Mouse (Mus musculus): ENCODE data around the gene Itpkb. TPM values are rescaled to one million over a fixed set of nuclear protein-coding genes. Genes with fewer than 3 reads are reported as not detected.
"Not testable (repeated sequence)": the region's sequence is repeated elsewhere in the genome, so short reads cannot be mapped to it uniquely, and the experiment has no call there.

The Itpkb gene
- polyA plus RNA-seq, 1 experiment from 2014 or later: 3.4 TPM

DNA sequence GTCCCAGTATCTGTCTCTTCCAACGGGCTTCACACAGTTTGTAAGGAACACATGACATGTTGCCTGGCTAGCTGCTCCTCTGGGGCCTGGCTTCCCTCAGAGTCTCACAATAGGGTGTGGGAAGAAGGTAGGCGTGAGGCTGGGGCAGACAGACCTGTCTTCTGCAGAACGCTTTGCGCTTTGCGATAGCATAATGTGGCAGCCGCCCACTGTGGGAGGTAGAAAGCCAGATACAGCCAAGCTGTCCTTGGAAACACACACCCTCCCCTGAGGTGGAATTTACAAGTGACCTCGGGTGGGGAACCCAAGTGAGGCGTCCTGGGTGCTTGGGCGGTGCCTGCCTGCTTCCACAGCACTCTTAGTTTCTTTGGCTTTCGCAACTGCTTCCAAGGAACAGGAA lies 54.2 kb downstream of the Itpkb start:
- H3K4me3 ChIP-seq: no peak overlapping the region
- no peak overlapping the region for H3K9ac ChIP-seq
- H3K27me3 ChIP-seq: no peaks in the 10 kb centered on the region
- H3K27ac ChIP-seq: no peak overlapping the region
- no peaks in the 10 kb centered on the region for H3K9me3 ChIP-seq
- no peak for ATAC-seq (ENCODE audit: low FRiP score)
- H3K4me1 ChIP-seq (replicated peaks): peaks cover 23% of the 10 kb centered on the region
- H3K4me2 ChIP-seq: no peak overlapping the region
- 66% methylated on average over 10 of the region's 10 CpGs for WGBS
- no peaks in the 10 kb centered on the region for H3K36me3 ChIP-seq

GRCm38 (mm10) chr1:180385308-180385707 lies 55.0 kb downstream of the Itpkb start:
- no peaks in the 10 kb centered on the region for H3K9me3 ChIP-seq
- WGBS: 90% methylated on average over 6 of the region's 6 CpGs
- no peaks in the 10 kb centered on the region for H3K36me3 ChIP-seq
- H3K27me3 ChIP-seq: no peaks in the 10 kb centered on the region
- no peak overlapping the region for H3K27ac ChIP-seq
- peaks cover 23% of the 10 kb centered on the region for H3K4me1 ChIP-seq (replicated peaks)
- H3K4me3 ChIP-seq: no peak overlapping the region
- no peak overlapping the region for H3K9ac ChIP-seq
- no peak for ATAC-seq (ENCODE audit: low FRiP score)
- H3K4me2 ChIP-seq: no peak overlapping the region

DNA sequence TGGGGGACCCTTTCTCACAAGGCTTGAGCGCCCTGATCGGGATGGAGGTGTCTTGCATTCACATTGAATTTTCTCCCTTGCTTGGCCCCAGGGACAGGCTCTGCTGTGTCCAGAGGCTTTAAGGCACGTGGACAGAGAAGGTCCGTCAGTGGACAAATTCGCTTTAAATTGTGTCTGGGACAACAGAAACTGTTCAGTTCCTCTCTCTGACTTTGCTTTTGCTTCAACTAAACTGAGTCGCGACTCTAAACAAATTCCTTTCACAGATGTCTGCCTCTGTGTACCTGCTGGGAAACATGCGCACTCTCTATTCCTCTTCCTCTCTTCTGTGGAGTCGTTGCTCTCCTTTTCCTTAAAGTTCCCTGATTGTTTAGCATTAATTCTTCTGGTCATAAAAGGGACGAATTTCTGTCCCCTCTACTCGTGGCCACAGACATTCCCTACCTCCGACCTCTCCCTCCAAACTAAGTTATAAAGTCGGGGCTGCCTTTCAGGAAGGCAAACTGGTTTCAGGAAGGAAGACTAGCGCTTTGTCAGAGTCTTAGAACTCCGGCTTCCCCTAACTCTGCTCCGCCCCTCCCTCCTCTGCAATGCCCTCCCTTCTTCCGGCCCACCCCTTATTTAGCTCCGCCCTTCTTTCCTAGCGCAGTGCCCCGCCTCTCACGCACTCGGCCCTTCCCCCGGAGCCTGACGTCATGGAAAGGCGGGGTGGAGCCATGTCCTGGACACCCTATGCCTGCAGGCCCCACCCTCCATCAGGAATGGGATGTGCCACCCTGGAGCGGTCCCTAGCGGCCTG lies 56.9 kb downstream of the Itpkb start:
- WGBS: under 1% methylated on average over 27 of the region's 27 CpGs

GRCm38 (mm10) chr1:180387750-180388480 lies 57.6 kb downstream of the Itpkb start:
- 0 out of 2 replicates have a peak overlapping the region, but pooled peaks have one; percentile 30 for H3K9ac ChIP-seq
- 17% methylated on average over 11 of the region's 11 CpGs for WGBS
- peak overlapping the region; percentile 71 for H3K27ac ChIP-seq

More for the DNA sequence above, 56.9 kb downstream of the Itpkb start:
- Histone ChIP-seq H3K9me3 (no peaks in the 10 kb centered on the region), H3K4me3 (peak overlapping the region; percentile 37), H3K27me3 (no peaks in the 10 kb centered on the region), H3K36me3 (no peaks in the 10 kb centered on the region), H3K9ac (peak overlapping the region; percentile 65), H3K4me1 (replicated peaks) (peaks cover 21% of the 10 kb centered on the region), H3K27ac (peak overlapping the region; percentile 71), H3K4me2 (peak overlapping the region; percentile 67)
- peak; percentile 97 for ATAC-seq (ENCODE audit: low FRiP score)

DNA sequence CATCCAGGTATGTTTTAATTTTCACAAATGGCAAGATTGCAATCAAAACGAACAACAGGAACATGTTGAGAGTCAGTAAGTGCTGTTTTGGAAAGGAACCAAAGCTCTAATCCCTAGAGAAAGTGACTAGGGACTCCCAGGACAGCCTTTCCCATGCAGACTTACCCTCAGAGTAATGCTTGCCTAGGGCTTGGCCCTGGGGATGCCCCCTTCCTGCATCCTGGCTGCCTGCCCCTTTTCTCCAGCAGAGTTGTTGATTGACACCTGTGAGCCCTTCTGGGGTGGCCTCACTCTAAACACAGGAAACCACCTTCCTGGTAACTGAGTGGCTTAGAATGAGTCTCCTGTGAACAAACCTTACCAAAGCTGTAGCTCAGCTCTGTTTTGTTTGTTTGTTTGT lies 58.2 kb downstream of the Itpkb start:
- 67% methylated on average over 1 of the region's 1 CpGs for WGBS
- Histone ChIP-seq H3K9me3 (no peaks in the 10 kb centered on the region), H3K27me3 (no peaks in the 10 kb centered on the region), H3K9ac (no peak overlapping the region), H3K27ac (peak overlapping the region; percentile 1; the same call in 1 of the 2 replicates), H3K4me3 (no peak overlapping the region), H3K4me2 (no peak overlapping the region), H3K4me1 (replicated peaks) (peaks cover 17% of the 10 kb centered on the region), H3K36me3 (no peaks in the 10 kb centered on the region)
- no peak for ATAC-seq (ENCODE audit: low FRiP score)

More at GRCm38 (mm10) chr1:180387750-180388480, 57.6 kb downstream of the Itpkb start:
- Histone ChIP-seq H3K36me3 (no peaks in the 10 kb centered on the region), H3K4me2 (peak overlapping the region; percentile 67), H3K4me1 (replicated peaks) (peaks cover 17% of the 10 kb centered on the region), H3K27me3 (no peaks in the 10 kb centered on the region), H3K9me3 (no peaks in the 10 kb centered on the region), H3K4me3 (peak overlapping the region; percentile 37)
- ATAC-seq (ENCODE audit: low FRiP score): no peak

DNA sequence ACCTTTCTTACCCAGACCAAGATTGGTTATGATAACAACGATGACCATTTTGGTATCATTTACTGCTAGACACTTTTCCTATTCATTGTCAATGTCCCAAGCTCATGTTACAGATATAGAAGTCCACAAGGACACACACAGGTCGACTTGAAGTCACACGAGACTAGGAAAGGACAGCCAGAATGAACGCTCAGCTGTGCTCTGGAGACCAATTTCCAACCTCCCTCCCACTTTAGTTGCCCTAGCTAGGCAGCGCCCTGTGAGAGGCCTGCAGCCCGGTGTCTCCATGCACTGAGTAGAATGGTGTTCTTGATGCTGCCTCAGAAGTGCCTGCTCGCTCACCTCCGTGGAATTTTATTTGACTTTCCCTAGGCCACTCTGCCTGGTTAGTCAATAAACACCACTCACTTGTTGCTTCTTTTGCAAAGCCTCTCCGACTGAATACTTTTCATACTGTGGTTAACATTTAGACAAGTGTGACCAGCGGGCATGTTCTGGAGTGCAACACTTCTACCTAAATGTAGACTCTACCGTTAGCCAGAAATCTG lies 59.0 kb downstream of the Itpkb start:
- H3K36me3 ChIP-seq; H3K9ac ChIP-seq; ATAC-seq (ENCODE audit: low FRiP score); H3K4me3 ChIP-seq; H3K9me3 ChIP-seq; H3K27me3 ChIP-seq; H3K27ac ChIP-seq; H3K4me2 ChIP-seq: not testable (repeated sequence)
- WGBS: 89% methylated on average over 11 of the region's 11 CpGs
- H3K4me1 ChIP-seq (replicated peaks): peaks cover 17% of the 10 kb centered on the region

DNA sequence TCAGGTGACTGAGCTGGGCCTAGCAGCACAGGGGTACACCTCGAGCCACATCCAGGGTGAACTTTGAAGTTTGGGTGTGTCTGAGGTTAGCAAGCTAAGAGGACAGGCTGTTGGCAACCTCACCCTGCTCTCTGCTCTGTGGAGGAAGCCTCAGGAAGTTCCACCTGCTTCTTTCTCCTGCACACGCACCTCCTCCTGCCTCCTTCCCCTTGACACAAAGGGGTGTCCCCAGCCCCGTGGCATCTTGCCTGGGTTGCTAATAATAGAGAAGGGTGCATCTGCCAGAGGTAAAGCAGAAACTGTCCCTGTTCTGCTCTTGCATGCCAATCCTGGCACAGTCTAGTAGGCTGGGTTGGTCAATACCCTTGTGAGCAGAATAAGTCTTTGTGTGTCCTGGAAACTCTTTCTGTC lies 60.0 kb downstream of the Itpkb start:
- 83% methylated on average over 3 of the region's 3 CpGs for WGBS
- Histone ChIP-seq H3K36me3 (no peaks in the 10 kb centered on the region), H3K4me1 (replicated peaks) (peaks cover 17% of the 10 kb centered on the region), H3K4me2 (no peak overlapping the region), H3K9me3 (no peaks in the 10 kb centered on the region), H3K4me3 (no peak overlapping the region), H3K27ac (no peak overlapping the region), H3K9ac (no peak overlapping the region), H3K27me3 (no peaks in the 10 kb centered on the region)
- ATAC-seq (ENCODE audit: low FRiP score): no peak

GRCm38 (mm10) chr1:180390746-180391574 lies 60.7 kb downstream of the Itpkb start:
- Histone ChIP-seq H3K9ac (no peak overlapping the region), H3K4me1 (replicated peaks) (peaks cover 17% of the 10 kb centered on the region), H3K9me3 (no peaks in the 10 kb centered on the region), H3K27me3 (no peaks in the 10 kb centered on the region), H3K27ac (no peak overlapping the region), H3K4me2 (no peak overlapping the region), H3K36me3 (no peaks in the 10 kb centered on the region), H3K4me3 (no peak overlapping the region)
- ATAC-seq (ENCODE audit: low FRiP score): no peak
- 83% methylated on average over 10 of the region's 10 CpGs for WGBS

GRCm38 (mm10) chr1:180391575-180391945 lies 61.3 kb downstream of the Itpkb start:
- no peak for ATAC-seq (ENCODE audit: low FRiP score)
- Histone ChIP-seq H3K9me3 (no peaks in the 10 kb centered on the region), H3K4me3 (no peak overlapping the region), H3K27ac (no peak overlapping the region), H3K27me3 (no peaks in the 10 kb centered on the region), H3K4me1 (replicated peaks) (peaks cover 14% of the 10 kb centered on the region), H3K36me3 (no peaks in the 10 kb centered on the region), H3K9ac (no peak overlapping the region), H3K4me2 (no peak overlapping the region)
- 94% methylated on average over 4 of the region's 4 CpGs for WGBS

- Histone ChIP-seq H3K27me3 (no peaks in the 10 kb centered on the region), H3K4me2 (no peak overlapping the region), H3K27ac (no peak overlapping the region), H3K9me3 (no peaks in the 10 kb centered on the region), H3K4me3 (no peak overlapping the region), H3K9ac (no peak overlapping the region), H3K36me3 (no peaks in the 10 kb centered on the region), H3K4me1 (replicated peaks) (peaks cover 8% of the 10 kb centered on the region)
- no peak for ATAC-seq (ENCODE audit: low FRiP score)
- 89% methylated on average over 5 of the region's 5 CpGs for WGBS
Observed at GRCm38 (mm10) chr1:180392137-180392798, 62.0 kb downstream of the Itpkb start.

DNA sequence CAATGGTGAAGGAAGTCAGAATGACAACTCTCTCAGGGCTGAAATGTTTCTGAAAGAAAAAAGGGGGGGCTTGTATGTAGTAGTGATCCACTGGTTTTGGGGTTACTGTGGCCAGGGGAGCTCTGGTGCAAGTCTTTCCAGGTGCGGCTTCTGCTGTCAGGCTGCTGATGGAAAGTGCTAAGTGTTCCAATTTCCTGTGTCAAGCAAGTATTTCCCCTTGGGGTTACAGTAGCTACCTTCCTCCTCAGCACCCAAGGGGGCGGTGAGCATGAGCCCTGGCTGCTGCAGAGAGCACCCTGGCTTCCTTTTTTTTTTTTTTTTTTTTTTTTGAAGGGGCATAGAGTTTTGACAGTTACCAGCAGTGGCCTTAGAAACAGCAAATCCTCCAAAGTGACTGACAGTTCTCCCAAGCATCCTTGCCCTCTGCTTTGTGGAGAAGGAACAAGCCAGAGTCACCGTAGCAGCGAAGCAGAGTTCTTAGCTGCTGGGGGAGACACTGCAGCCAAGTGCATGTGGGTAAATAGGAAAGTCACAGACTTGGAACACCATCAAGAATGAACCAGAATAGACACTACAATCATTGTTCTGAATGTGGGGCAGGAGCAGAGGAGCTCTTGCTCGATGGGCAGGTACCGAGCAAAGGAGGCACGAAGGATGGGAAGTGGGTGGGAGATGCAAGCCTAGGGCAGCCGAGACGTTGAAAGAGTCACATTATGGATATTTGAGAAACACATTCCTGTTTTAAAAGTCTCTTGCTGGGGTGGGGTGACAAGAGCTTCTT lies 62.9 kb downstream of the Itpkb start:
- 78% methylated on average over 9 of the region's 9 CpGs for WGBS
- Histone ChIP-seq H3K4me1 (replicated peaks) (peaks cover 5% of the 10 kb centered on the region), H3K27me3 (no peaks in the 10 kb centered on the region), H3K27ac (no peak overlapping the region), H3K9me3 (no peaks in the 10 kb centered on the region), H3K9ac (no peak overlapping the region), H3K4me2 (no peak overlapping the region), H3K4me3 (no peak overlapping the region), H3K36me3 (no peaks in the 10 kb centered on the region)
- ATAC-seq (ENCODE audit: low FRiP score): no peak
